Mouse (Mus musculus): ENCODE results near the gene Cops7b. TPM values are rescaled to one million over a fixed set of nuclear protein-coding genes. Genes with fewer than 3 reads are reported as not detected.

Cops7b gene
- total RNA-seq, 2 experiments from 2014 or later = 19.4 to 22.0 TPM

- DNase-seq = no peak
These were observed 15.8 kb downstream of the Cops7b start for GRCm38 (mm10) chr1:86598516-86598915.

DNA sequence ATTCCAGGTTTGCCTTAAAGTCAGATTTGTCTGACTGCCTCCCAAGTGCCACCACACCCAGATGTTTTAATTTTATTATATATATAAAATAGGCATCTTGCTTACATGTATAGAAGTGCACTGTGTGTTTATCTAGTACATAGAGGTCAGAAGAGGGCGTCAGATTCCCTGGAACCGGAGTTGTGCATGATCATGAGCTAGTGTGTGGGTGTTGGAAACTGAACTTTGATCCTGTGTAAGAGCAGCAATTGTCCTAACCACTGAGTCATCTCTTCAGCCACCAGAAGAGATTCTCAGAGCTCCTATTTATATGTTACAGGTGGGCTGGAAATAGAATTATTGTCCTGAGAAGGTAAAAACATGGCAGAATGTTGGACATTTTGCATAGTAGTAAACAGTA lies 17.4 kb downstream of the Cops7b start:
- no peak for DNase-seq

DNA sequence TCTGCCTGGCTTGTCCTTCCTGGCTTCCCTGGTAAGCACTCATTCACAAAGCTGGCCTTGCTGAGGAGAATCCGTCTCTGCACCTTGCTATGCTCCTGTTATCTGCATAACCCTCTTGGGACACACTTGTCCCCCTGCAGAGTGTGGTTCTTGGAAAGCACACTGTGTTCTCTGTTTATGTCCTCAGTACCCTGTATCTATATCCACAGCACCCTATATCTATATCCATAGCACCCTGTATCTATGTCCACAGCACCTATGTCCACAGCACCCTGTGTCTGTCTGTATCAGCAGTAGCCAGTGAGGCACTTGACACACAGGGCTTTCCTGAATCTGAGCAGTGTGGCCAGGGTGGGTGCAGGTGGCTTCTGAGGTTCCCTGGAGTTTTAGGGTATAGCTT lies 28.2 kb downstream of the Cops7b start:
- DNase-seq = no peak

DNA sequence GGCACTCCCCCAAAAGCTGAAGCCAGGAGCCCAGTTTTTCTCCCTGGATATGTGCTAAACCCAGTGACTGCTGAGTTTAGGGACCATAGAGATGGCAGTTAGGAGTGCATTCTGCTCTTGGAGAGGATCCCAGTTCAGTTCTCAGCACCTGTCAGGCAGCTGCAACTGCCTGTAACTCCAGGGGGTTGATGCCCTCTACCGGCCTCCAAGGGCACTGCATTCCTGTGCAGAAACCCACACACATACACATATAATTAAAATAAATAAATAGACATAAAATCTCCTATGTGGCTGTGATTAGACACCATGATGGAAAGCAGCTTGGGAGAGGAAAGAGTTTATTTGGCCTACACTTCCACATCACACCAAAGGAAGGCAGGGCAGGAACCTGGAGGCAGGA lies 29.4 kb downstream of the Cops7b start:
- no peak for DNase-seq

DNA sequence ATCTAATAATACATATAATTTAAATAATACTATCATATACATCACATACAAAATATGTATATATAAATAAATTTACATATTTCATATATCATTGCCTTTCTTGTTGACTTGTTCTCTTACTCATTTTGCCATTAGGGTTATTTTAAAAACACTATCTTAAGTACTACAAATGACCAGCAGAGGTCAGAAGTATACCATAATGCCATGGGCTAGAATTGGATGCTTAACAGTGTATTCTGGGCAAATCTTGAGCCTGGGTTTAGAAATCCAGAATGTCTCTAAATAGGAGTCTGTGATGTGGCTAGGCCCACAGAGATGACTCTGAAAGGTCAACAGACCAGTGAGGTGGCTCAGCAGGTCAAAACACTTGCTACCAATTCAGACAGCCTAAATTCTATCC lies 31.6 kb downstream of the Cops7b start:
- no peak for DNase-seq

- DNase-seq = peak; percentile 42 to 64
These were observed 35.9 kb downstream of the Cops7b start for GRCm38 (mm10) chr1:86618454-86619125.

- DNase-seq = no peak
These were observed 39.6 kb downstream of the Cops7b start for GRCm38 (mm10) chr1:86622296-86622695.

- DNase-seq = no peak
These were observed 40.6 kb downstream of the Cops7b start for GRCm38 (mm10) chr1:86623001-86624000.

DNA sequence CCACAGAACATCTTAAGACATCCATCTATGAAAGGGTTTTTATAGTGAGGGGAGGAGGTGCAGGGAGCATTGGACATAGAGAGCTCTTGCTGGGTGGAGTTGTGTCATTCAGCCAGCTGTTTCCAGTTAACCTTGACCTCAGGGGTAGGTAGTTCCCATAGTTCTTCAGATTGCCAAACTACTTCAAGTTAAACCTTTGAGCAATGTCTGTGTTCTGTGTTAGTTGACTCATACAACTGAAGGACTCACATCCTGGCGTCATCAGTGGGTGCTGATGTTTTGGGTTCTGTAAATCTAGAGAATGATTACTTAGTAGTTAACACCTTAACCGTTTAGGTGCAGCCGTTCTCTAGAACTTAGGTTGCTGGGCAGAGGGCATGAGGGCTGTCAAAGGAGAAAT lies 45.6 kb downstream of the Cops7b start:
- DNase-seq = no peak

DNA sequence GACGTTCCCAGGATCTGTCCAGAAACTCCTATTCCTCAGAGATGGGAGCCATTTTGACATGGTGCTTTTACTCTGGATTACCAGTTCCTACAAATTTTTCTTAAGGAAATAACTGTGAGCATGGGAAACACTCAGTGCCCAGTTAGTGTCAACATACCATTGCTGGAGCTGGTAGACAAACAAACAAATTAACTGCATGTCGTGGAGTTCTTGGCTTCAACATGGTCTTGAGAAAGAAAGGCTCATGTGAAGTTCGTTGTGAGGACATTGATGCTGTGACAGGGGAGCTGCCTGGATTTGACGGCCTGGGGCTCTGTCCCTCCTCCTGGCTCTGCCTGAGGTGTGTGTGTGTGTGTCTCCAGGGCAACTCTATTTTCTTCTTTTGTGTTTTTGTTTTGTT lies 47.2 kb downstream of the Cops7b start:
- no peak for DNase-seq

DNA sequence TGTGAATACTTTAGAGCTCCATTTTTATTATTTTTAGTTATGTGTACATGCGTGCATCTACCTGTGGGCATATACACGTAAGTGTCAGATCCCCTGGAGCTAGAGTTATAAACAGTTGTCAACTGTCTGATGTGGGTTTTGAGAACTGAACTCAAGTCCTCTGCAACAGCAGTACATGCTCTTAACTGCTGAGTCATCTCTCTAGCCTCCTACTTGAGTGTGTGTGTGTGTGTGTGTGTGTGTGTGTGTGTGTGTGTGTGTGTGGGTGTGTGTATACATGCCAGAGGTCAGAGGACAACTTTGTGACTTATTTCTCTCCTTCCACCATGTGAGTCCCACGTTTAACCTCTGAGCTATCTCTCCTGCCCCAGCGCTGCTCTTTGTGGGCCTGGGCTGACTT lies 47.8 kb downstream of the Cops7b start:
- no peak for DNase-seq

GRCm38 (mm10) chr1:86632732-86633380 lies 50.2 kb downstream of the Cops7b start:
- no peak for DNase-seq

DNA sequence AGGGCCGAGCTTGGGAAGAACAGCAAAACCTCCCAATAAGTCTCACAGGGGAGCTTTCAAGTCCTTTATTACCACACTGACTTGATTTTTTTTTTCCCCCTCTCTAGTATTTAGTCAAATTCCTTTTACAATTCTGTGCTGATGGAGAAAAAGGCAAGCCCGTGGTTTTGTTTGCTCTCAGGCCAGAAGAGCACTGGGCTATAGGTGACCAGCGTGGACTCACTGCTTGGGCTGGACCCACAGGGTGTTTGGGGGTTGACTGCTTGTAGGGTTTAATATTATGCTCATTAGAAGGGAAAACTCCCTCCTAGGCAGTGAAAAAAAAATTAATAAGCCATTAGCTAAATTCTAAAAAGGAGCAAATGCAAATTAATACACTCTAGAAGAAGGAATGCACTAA lies 50.7 kb downstream of the Cops7b start:
- DNase-seq = no peak

DNA sequence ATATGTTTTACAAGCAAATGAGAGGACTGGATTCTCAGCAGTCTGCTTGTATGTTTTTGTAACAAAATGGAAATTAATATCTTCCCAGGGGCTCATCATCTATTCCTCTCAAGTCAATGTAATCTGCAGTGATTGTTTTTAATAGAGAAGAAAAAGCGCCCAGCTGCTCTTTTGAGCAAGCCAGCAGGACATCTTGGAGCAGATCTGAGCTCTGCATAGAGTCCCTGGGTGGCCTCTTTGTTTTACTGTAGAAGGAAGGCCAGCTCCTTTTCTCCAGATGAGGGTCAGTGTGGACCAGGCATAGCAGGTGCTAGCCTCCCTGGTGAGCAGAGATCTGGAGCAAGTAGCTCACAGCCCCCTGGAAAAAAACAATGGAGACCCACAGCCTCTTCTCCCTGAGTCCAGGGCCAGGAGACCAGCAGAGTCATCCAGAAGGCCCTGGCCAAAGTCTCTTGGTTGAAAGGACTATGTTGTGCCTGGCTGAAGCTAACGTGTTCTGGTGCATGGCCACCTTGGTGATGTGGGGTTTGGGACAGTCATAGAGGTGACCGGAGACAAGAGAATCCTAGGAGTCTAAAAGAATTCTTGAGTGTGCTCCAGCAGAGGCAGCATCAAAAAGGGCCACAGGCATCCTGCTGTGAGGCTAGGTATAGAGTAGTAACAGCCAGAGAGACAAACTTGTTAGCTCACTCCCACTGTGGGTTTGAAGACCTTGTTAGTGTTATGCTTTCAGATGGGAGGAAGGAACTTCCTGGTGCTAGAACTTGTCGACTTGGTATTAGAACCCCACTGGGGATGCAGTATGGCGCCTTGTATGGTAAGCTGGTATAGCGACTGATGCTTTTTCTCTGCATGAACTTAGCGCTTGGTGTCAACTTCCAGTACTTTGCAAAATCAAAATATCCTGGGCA lies 51.4 kb downstream of the Cops7b start:
- no peak for DNase-seq

- no peak for DNase-seq
These were observed 52.2 kb downstream of the Cops7b start for GRCm38 (mm10) chr1:86634751-86635359.

DNA sequence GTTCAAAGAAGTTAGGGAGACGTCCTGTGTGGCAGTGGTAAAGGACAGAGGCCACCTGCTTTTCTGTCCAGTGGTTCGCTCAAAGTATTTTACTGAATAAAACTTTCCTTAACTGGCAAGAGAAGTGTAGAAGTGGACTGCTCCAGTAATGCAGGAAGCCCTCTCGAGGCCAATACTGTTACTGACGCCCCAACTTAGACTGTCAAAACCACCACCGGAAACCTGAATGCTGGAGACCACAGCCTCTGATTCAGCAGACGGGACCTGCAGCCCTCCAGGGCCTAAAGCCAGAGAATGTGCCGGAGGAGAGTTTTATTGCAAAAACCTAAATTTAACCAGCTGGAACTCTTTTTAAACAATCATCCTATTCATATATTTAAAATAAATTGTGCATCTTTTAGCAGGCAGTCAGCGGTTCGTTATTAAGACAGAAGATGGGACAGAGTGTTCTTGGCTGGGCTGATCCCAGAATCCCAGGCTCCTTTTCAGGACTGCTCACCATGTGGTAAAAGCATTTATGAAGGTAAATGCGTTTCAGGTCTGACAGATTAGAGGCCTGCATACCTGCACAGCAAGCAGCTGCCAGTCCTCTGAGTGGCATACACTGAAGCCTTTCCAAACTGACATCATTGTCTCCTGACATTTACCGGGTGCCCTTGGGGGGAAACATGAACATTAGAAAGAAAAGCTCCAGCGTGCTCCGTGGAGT lies 60.6 kb downstream of the Cops7b start:
- DNase-seq = no peak

- no peak for DNase-seq
These were observed 64.8 kb downstream of the Cops7b start for GRCm38 (mm10) chr1:86647517-86647916.

- DNase-seq = peak; percentile 50 to 67
These were observed 67.6 kb downstream of the Cops7b start for GRCm38 (mm10) chr1:86650272-86650671.

DNA sequence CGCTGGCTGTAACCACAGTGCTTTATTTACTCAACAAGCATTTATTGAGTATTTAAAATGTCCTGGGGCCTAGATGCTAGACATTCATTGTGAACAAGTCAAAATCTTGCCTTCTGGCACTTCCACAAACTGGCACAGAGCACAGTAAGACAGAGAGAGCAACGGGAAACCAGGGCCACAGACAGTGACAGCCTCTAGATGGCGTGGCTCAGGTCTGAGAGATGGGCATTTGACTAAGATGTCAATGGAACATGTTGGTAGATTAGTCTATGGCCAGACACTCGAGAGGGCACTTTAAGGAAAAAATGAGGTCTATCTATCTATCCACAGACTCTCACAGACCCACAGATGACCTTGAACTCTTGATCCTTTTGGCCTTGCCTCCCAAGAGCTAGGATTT lies 70.0 kb downstream of the Cops7b start:
- no peak for DNase-seq

- no peak for DNase-seq
These were observed 74.4 kb downstream of the Cops7b start for GRCm38 (mm10) chr1:86657071-86657470.
